Comparison of ENCODE assay signal across 25 mouse cellular contexts in genomic region chr14:119714712-119715111, GRCm38 (mm10).
"Had no signal": no experiment of that assay in that cellular context is flagged by ENCODE, and none has a peak within 500 bp of the region (broad histone marks: within the 10 kb centered on the region; RNA-seq: fewer than 3 reads in every experiment).

No protein-coding gene starts in this region.

- DNase-seq: cerebellum, adult 9-10 months; cerebellum, adult 9-11 months; cerebellum, postnatal 10 days; cerebellum, postnatal 14 days; cerebellum, postnatal 25 days; cerebellum, postnatal 36 days; embryo, embryonic 11 days; forebrain, postnatal 0 days; gastrocnemius, adult 2 months; gastrocnemius, postnatal 10 days; gastrocnemius, postnatal 14 days; gastrocnemius, postnatal 25 days; gastrocnemius, postnatal 36 days; heart, adult 18-20 months; heart, adult 2 months had no signal

- H3K27ac ChIP-seq: embryonic facial prominence, embryonic 10.5 days; embryonic facial prominence, embryonic 12.5 days; embryonic facial prominence, embryonic 13.5 days; embryonic facial prominence, embryonic 15.5 days; forebrain, embryonic 10.5 days; forebrain, embryonic 12.5 days; forebrain, embryonic 13.5 days; forebrain, embryonic 15.5 days; gastrocnemius, adult 2 months; heart, adult 2 months; heart, embryonic 10.5 days had no signal

- H3K4me1 ChIP-seq: embryonic facial prominence, embryonic 10.5 days; embryonic facial prominence, embryonic 12.5 days; embryonic facial prominence, embryonic 13.5 days; embryonic facial prominence, embryonic 15.5 days; forebrain, embryonic 12.5 days; forebrain, embryonic 13.5 days; heart, embryonic 10.5 days had no signal

- H3K4me3 ChIP-seq: embryonic facial prominence, embryonic 10.5 days; embryonic facial prominence, embryonic 12.5 days; embryonic facial prominence, embryonic 13.5 days; embryonic facial prominence, embryonic 15.5 days; erythroblast, embryonic 14.5 days; forebrain, embryonic 10.5 days; forebrain, embryonic 12.5 days; forebrain, embryonic 13.5 days; forebrain, embryonic 15.5 days; gastrocnemius, adult 2 months; heart, adult 2 months; heart, embryonic 10.5 days had no signal

- H3K27me3 ChIP-seq: embryonic facial prominence, embryonic 12.5 days; embryonic facial prominence, embryonic 13.5 days; embryonic facial prominence, embryonic 15.5 days; forebrain, embryonic 12.5 days; forebrain, embryonic 13.5 days; forebrain, embryonic 15.5 days had no signal

- H3K9me3 ChIP-seq: embryonic facial prominence, embryonic 10.5 days; embryonic facial prominence, embryonic 12.5 days; embryonic facial prominence, embryonic 13.5 days; embryonic facial prominence, embryonic 15.5 days; forebrain, embryonic 10.5 days; forebrain, embryonic 12.5 days; forebrain, embryonic 13.5 days; forebrain, embryonic 15.5 days; heart, embryonic 10.5 days had no signal

- H3K36me3 ChIP-seq: embryonic facial prominence, embryonic 10.5 days; embryonic facial prominence, embryonic 12.5 days; embryonic facial prominence, embryonic 13.5 days; embryonic facial prominence, embryonic 15.5 days; forebrain, embryonic 10.5 days; forebrain, embryonic 12.5 days; forebrain, embryonic 15.5 days; heart, embryonic 10.5 days had no signal

- H3K9ac ChIP-seq: embryonic facial prominence, embryonic 12.5 days; embryonic facial prominence, embryonic 13.5 days; embryonic facial prominence, embryonic 15.5 days; forebrain, embryonic 12.5 days; forebrain, embryonic 13.5 days; forebrain, embryonic 15.5 days; forebrain, postnatal 0 days had no signal
